Mouse (Mus musculus) layer of hippocampus, adult 18-20 months (tissue): ENCODE results near the gene Ttc8. TPM values are rescaled to one million over a fixed set of nuclear protein-coding genes. Genes with fewer than 3 reads are reported as not detected.

Source experiments
- DNase-seq, 2 experiments: peaks; one replicate each; pipeline ENCODE4 v3.0.0; 2022; ENCODE audit warnings: low spot score in 2 of 2
- total RNA-seq, 2 experiments: library from RNA; stranded (reverse); gene quantifications; 2 replicates each; pipeline ENCODE4 v1.2.3; 2021

The Ttc8 gene
- total RNA-seq, 2 experiments from 2014 or later: 45.5 to 50.5 TPM

GRCm38 (mm10) chr12:98972291-98972690 is 51.9 kb downstream of the Ttc8 start:
- DNase-seq: no peak

- no peak for DNase-seq
These were observed 53.1 kb downstream of the Ttc8 start for GRCm38 (mm10) chr12:98973461-98973860.

- DNase-seq: no peak
These were observed 53.9 kb downstream of the Ttc8 start for GRCm38 (mm10) chr12:98974157-98974804.

- DNase-seq: no peak
These were observed 60.7 kb downstream of the Ttc8 start for GRCm38 (mm10) chr12:98981081-98981480.

GRCm38 (mm10) chr12:98984785-98985184 is 64.4 kb downstream of the Ttc8 start:
- no peak for DNase-seq

- DNase-seq: peak in 1 of 2 experiments; percentile 30
These were observed 70.9 kb downstream of the Ttc8 start for GRCm38 (mm10) chr12:98991076-98991829.

GRCm38 (mm10) chr12:98991830-98992216 is 71.4 kb downstream of the Ttc8 start:
- no peak for DNase-seq

- no peak for DNase-seq
These were observed 73.4 kb downstream of the Ttc8 start for GRCm38 (mm10) chr12:98993736-98994135.

- no peak for DNase-seq
These were observed 74.0 kb downstream of the Ttc8 start for GRCm38 (mm10) chr12:98994366-98994765.

- DNase-seq: peak in 1 of 2 experiments; percentile 61
These were observed 75.5 kb downstream of the Ttc8 start for GRCm38 (mm10) chr12:98995881-98996280.

- peak in 1 of 2 experiments; percentile 20 for DNase-seq
These were observed 76.2 kb downstream of the Ttc8 start for GRCm38 (mm10) chr12:98996581-98996988.

GRCm38 (mm10) chr12:98997046-98997445 is 76.7 kb downstream of the Ttc8 start:
- no peak for DNase-seq

GRCm38 (mm10) chr12:98998662-98999428 is 78.5 kb downstream of the Ttc8 start:
- no peak for DNase-seq

- DNase-seq: no peak
These were observed 79.9 kb downstream of the Ttc8 start for GRCm38 (mm10) chr12:99000310-99000709.

GRCm38 (mm10) chr12:99003046-99003445 is 82.7 kb downstream of the Ttc8 start:
- DNase-seq: no peak

GRCm38 (mm10) chr12:99004752-99005151 is 84.4 kb downstream of the Ttc8 start:
- DNase-seq: no peak

- no peak for DNase-seq
These were observed 88.4 kb downstream of the Ttc8 start for GRCm38 (mm10) chr12:99008786-99009185.

- DNase-seq: no peak
These were observed 89.1 kb downstream of the Ttc8 start for GRCm38 (mm10) chr12:99009430-99009829.

GRCm38 (mm10) chr12:99010044-99010443 is 89.7 kb downstream of the Ttc8 start:
- no peak for DNase-seq

GRCm38 (mm10) chr12:99011161-99011861 is 90.9 kb downstream of the Ttc8 start:
- DNase-seq: no peak

- peak; percentile 75 to 87 for DNase-seq
These were observed 95.5 kb downstream of the Ttc8 start for GRCm38 (mm10) chr12:99015870-99016269.
